29 mouse cellular contexts compared by ENCODE assay signal in the genomic region with DNA sequence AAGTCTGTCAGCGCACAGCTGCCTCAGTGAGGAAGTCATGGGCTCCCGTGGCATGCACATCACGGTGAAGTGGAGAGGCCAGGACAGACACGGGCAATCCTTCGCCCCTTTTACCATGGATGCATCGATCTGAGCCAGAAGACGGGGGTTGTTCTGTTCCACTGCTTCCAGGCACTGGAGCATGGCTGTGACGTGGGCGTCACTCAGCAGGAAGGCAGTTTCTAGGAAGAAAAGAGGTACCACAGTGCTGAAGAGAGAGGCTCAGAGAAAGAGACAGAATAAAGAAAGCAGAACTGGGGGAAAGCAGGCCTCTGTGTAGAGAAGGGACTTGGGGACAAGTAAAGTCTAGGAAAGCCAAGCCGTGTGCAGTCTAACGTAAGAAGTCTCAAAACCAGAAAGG. TPM values are rescaled to one million over a fixed set of nuclear protein-coding genes. Genes with fewer than 3 reads are reported as not detected.
"Had no signal": no experiment of that assay in that cellular context is flagged by ENCODE, and none has a peak within 500 bp of the region (broad histone marks: within the 10 kb centered on the region; RNA-seq: fewer than 3 reads in every experiment).

No protein-coding gene starts in this region.

- DNase-seq: forebrain, postnatal 0 days; gastrocnemius, postnatal 10 days; gastrocnemius, postnatal 25 days; heart, adult 11 months; heart, adult 2 months; heart, postnatal 14 days; heart, postnatal 36 days; kidney, adult 11 months; kidney, adult 2 months; kidney, adult 9 months; kidney, postnatal 25 days; kidney, postnatal 4 days; liver; liver, embryonic 13.5 days had no signal

- H3K4me3 ChIP-seq: heart, adult 2 months; heart, embryonic 13.5 days; heart, embryonic 15.5 days; hindbrain, embryonic 13.5 days; hindbrain, embryonic 15.5 days; kidney, embryonic 15.5 days; layer of hippocampus, adult 2 months; limb, embryonic 10.5 days; limb, embryonic 12.5 days; liver, embryonic 13.5 days had no signal

- H3K27ac ChIP-seq: heart, adult 2 months; heart, embryonic 13.5 days; heart, embryonic 15.5 days; hindbrain, embryonic 13.5 days; hindbrain, embryonic 15.5 days; hindbrain, postnatal 0 days; kidney, embryonic 15.5 days; kidney, postnatal 0 days; layer of hippocampus, adult 2 months; limb, embryonic 10.5 days; limb, embryonic 12.5 days; liver, embryonic 13.5 days had no signal

RNA-seq across cellular contexts. Expression of gene Smbd1, which starts 36.8 kb away (rescaled TPM):
- total RNA-seq: forebrain, postnatal 0 days; gastrocnemius, adult 18-20 months; gastrocnemius, postnatal 10 days; gastrocnemius, postnatal 25 days; heart, adult 2 months; heart, postnatal 14 days; heart, postnatal 36 days; hematopoietic stem cell, adult 5-6 weeks; hindbrain, postnatal 0 days; layer of hippocampus, adult 2 months; layer of hippocampus, postnatal 10 days; layer of hippocampus, postnatal 25 days; left cerebral cortex, postnatal 25 days had no signal

RNA-seq across cellular contexts. Expression of gene Muc20, which starts 49.9 kb away (rescaled TPM):
- total RNA-seq: forebrain, postnatal 0 days; hematopoietic stem cell, adult 5-6 weeks; hindbrain, postnatal 0 days; layer of hippocampus, adult 2 months; layer of hippocampus, postnatal 10 days; layer of hippocampus, postnatal 25 days; left cerebral cortex, postnatal 25 days had no signal
